ENCODE assay signal across 21 mouse cellular contexts in genomic region chr5:99488479-99489158, GRCm38 (mm10).
"Had no signal": no experiment of that assay in that cellular context is flagged by ENCODE, and none has a peak within 500 bp of the region (broad histone marks: within the 10 kb centered on the region; RNA-seq: fewer than 3 reads in every experiment).

No protein-coding gene starts in this region.

- H3K36me3 ChIP-seq: intestine, embryonic 15.5 days; kidney, embryonic 15.5 days; limb, embryonic 12.5 days; limb, embryonic 15.5 days; midbrain, embryonic 12.5 days; midbrain, embryonic 15.5 days had no signal

- H3K4me2 ChIP-seq: intestine, embryonic 15.5 days; kidney, embryonic 15.5 days; limb, embryonic 12.5 days; limb, embryonic 15.5 days; liver, embryonic 11.5 days; lung, embryonic 14.5 days; midbrain, embryonic 12.5 days; midbrain, embryonic 15.5 days had no signal

- H3K4me3 ChIP-seq: intestine, embryonic 15.5 days; kidney, embryonic 15.5 days; limb, embryonic 12.5 days; limb, embryonic 15.5 days; midbrain, embryonic 12.5 days; midbrain, embryonic 15.5 days had no signal

- H3K27me3 ChIP-seq: intestine, embryonic 15.5 days; kidney, embryonic 15.5 days; limb, embryonic 12.5 days; limb, embryonic 15.5 days; midbrain, embryonic 15.5 days had no signal

- H3K27ac ChIP-seq: intestine, embryonic 15.5 days; kidney, embryonic 15.5 days; limb, embryonic 12.5 days; limb, embryonic 15.5 days; liver, embryonic 14.5 days; midbrain, embryonic 12.5 days; midbrain, embryonic 15.5 days; stomach, postnatal 0 days had no signal

- H3K9me3 ChIP-seq: intestine, embryonic 15.5 days; kidney, embryonic 15.5 days; limb, embryonic 12.5 days; limb, embryonic 15.5 days; midbrain, embryonic 12.5 days; midbrain, embryonic 15.5 days had no signal

- DNase-seq: kidney, adult 11 months; kidney, adult 8-10 months; kidney, postnatal 14 days; kidney, postnatal 4 days; layer of hippocampus, adult 9-11 months; liver, postnatal 0 days; lung, embryonic 14.5 days; right cerebral cortex, adult 18-20 months; right cerebral cortex, postnatal 14 days; right cerebral cortex, postnatal 4 days; thymus, postnatal 25 days had no signal

- H3K9ac ChIP-seq: intestine, embryonic 15.5 days; kidney, embryonic 15.5 days; limb, embryonic 12.5 days; limb, embryonic 15.5 days; liver, embryonic 14.5 days; liver, postnatal 0 days; lung, embryonic 14.5 days; midbrain, embryonic 12.5 days; midbrain, embryonic 15.5 days had no signal

- H3K4me1 ChIP-seq: intestine, embryonic 15.5 days; limb, embryonic 15.5 days had no signal

- ATAC-seq: intestine, embryonic 15.5 days; liver, postnatal 0 days; lung, postnatal 0 days; midbrain, embryonic 15.5 days had no signal
